Mouse (Mus musculus) monocyte, adult 5-6 weeks (primary cell): ENCODE measurements around the gene Gstm5. TPM values are rescaled to one million over a fixed set of nuclear protein-coding genes. Genes with fewer than 3 reads are reported as not detected.
"Not testable (repeated sequence)": the region's sequence is repeated elsewhere in the genome, so short reads cannot be mapped to it uniquely, and the experiment has no call there.

Experiments
- ATAC-seq: fragments of 153-309, 156-312 bp; replicated peaks from 2 replicates; pipeline ENCODE4 v1.8.0; 2017; ENCODE audit warnings: mild to moderate bottlenecking; ENCODE audit not compliant: low TSS enrichment, insufficient number of reproducible peaks, severe bottlenecking, poor library complexity, low FRiP score
- total RNA-seq: library from RNA; stranded (forward); fragments of 200-1000, 200-491, 200-594 nt; gene quantifications from 3 replicates; pipeline ENCODE4 v1.2.3, GENCODE M21; 2017

The Gstm5 gene
- total RNA-seq: 5.0 to 6.9 TPM in 2 of 3 replicates, not detected in the other

DNA sequence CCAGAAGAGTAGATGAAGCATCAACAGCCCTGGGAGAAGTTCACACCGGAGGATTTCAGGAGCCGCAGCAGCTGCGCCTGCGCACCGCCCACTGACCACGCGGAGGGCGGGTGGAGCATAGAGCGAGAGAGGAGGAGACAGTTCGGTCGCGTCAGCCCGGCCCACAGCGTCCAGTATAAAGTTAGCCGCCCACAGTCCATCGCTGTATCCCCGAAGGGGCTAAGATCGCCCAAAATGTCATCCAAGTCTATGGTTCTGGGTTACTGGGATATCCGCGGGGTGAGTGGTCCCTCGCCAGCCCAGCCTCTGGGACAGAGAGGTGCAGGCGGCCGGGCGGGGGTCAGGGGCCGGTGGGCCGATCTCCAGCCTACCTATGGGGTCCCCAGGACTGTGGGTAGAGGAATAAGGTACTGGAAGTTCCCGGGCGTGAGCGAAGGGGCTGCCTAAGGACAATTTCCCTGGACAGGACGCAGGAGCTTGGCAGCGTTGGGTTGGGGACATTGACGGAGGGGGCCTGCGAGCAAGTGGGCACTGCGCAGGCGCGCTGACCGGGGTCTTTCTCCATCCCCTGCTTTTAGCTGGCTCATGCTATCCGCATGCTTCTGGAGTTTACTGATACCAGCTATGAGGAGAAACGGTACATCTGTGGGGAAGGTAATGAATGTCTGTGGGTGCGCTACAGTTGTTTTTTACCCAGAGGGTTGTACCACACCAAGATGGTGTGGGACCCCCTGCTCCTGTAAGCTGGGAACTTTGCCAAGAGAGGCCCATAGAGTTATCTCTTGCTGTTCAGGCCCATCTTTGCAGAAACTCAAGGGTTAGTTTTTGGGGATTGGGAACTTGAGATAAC, at the start of gene Gstm5:
Gstm5 (plus strand) TSS at position 102 of the 850 bp plus-strand sequence.
- ATAC-seq: peak; percentile 58

DNA sequence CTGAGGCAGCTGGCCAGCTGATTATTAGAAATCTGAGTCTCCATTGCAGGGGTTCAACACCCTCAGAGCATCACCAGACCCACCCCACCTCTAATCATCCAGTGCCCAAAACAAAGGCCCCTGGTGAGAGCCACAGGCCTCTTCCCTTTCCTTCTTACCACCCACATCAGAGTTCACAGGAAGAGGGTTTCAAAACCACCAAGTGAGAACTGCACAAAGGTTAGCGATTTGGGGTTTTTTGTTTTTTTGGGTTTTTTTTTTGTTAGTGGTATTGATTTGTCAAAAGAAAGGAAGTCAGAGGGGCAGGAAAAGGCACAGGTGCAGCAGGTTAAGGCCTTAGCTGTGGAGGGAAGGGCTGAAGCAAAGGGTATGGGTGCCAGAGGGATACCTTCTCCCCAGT, 49.4 kb upstream of the Gstm5 start:
- ATAC-seq: no peak

DNA sequence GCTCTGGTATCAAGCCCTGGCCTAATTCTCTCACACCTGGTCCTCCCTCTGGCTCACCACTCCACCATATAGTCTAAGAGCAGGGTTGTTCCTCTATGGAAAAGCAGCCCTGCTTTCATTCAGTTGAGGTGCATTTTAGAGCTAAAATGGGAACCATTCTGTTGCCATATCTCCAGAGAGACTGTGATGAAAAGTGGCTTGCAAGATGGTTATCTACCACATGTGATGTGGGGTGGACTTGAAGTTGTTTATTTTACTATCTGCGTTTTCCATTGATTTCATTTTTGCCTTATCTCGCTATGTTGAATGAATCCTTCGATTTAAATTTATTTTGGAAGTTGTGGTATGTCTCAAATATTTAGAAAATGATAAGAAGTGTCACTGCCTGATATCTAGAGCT, 48.8 kb upstream of the Gstm5 start:
- no peak for ATAC-seq

DNA sequence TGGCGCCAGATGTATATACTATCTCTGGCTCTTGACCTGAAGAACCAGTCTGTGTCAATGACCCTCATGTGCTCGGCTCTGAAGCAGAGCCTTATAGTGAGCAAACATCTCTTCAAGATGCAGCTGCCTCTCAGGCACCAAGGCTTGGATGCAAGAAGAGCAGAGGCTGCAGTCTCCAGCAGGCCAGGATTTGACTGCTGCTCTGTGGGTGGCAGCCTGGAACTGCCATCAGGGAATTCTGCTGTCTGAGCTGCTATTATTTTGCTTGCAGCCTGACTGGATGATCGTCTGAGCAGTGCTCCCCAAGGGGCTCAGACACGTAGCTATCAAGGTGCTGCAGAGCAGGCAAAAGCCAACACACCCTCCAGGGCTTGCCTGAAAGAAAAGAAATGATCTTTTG, 47.5 kb upstream of the Gstm5 start:
- ATAC-seq: no peak

DNA sequence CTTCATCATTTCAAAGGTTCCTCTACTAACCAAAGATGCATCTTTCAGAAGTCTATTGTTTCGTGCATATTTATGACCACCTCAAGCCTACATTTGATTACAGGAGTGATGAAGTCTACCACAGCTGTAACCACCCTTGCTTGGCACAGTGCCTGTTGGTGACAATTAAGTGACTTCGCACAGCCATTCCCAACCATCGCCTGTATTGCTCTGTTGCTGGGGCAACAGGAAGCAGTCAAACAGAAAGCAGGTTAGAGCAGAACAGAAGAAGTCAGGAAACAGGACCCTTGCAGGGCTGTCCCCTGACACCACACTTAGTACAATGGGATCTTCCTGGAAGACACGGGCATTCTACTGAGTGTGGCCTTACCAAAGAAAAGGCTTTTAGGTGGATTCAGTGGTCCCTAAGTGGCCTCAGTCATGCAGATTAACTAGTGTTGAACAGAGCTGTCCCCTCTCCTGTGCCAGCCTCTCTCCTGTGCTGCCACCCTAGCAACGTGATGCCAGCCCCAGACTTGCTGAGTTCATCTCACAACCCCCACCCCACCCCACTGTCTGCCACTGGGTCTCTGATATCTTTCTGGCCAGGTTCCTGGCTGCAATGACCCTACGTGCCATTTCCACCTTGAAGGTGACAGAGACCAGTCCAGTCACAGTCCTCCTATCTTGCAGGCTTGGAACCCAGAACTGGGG, 46.5 kb upstream of the Gstm5 start:
- ATAC-seq: no peak

DNA sequence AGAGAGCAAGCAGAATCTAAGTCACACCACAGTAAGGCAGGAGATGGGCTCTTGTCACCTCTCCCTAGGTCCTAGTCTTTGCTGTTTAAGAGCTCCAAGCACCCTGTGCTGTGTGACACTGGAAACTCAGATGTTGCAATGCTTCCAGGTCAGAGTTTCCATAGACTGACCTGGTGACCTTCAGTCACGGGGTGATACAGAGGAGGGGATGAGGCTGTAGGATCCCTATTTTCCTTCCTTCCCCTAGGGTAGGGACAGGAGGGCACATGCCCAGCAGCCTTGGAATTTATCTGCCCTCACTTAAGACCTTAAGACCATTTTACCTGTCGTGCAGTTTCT, 46.0 kb upstream of the Gstm5 start:
- no peak for ATAC-seq

DNA sequence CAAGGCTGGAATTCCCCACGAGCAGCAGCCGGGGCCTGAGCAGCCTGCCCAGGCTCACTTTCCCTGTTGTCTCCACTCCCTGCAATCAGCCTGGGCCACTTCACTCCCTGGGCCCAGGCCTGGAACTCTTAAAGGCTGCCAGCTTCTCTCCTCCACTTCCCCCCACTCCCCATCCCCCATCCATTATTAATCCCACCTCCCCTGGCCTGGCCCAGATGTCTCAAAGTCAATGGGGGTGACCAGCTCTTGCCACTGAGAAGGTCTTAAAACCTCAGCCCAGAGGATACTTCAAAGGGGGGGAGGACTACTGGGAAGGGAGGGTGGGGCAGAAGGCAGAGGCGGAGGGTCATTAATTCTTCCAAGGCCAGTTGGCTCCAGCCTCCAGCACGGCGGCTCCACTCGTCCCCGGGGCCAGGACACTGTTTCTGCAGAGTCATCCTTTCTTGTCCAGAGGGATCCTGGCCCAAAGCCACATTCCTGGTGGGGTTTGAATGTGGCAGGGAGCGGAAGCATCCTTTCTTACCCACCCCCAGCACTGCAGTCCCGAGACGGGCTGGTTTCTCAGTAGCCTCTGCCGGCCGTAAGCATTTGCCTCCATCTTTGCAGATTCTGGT, 45.1 kb upstream of the Gstm5 start:
- no peak for ATAC-seq

DNA sequence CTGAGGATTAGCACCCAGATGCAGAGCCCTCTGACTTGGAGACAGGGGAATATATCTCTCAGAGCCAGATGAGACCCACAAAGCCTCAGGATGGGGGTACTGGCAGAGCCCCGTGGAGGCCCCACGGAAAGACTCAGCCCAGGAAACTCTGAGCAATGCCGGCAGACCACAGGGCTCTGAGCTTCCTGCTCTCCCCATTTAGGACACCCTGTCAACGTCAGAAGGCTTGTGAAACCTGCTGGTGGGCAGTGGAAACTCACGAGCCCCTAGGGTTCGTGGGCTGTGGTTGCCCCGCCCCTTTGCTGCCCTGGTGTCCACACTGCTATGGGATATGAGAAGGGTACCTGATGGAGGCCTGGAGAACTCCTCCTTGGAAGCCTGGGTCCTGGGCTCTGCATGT, 42.8 kb upstream of the Gstm5 start:
- peak; percentile 30; the same call in 1 of the 2 replicates for ATAC-seq

DNA sequence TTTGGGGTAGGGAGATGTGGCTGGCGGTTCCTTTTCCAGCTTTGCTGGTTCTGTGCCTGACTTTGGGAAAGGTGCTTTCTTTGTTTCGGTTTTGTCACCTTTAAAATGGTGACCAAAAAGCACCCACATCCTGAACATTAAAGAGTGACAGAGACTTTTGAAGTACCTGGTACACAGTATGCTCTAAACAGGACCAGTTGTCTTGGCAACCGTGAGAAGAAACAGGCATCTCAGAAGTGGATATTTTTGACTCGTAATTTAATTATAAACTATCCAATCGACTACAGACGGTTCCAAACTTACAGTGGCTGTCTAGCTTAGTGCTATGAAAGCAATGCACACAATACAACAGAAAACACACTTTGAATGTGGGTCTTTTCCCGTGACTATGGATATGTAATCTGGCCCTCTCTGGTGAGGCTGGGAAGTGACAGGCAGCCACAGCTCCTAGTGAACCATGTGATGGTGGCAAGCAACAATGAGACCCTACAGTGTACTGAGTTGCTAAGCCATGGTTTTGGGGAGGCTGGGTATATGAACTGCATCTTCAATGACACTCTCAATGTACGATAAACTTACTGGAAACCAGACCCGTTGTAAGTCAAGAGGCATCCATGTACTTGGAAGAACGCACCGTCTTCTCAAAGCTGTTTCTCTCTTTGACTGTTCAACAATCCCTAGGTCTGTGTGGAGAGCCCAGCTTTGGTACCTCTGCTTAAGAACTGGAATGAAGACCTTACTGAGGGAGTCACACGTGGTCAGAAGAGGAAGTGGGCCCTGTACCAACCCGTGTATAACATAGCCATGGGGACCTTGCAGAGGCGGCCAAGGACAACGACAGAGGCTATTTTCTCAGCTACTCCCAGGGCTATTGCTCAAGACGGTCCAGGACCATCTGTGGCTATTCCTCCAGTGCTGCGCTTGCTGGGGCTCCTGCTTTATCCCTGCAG, 42.1 kb upstream of the Gstm5 start:
- no peak for ATAC-seq

DNA sequence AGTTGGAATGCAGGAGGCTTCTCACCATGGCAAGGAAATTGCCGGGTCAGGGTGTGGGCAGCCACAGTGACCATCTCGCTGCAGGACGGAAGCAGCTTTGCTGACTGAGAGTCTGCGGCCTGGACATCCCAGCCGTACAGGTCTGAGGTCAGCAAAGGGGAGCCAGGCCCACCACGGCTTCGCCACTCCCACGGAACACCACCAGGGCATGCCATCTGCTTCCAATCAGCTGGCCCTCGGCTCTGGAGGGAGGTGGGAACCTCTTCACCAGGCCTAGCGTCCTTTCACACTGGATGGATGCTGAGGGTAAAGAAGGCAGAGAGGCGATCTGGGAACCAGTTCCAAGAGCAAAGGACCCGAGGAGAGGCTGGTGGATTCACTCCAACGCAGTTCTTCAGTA, 40.3 kb upstream of the Gstm5 start:
- ATAC-seq: no peak

DNA sequence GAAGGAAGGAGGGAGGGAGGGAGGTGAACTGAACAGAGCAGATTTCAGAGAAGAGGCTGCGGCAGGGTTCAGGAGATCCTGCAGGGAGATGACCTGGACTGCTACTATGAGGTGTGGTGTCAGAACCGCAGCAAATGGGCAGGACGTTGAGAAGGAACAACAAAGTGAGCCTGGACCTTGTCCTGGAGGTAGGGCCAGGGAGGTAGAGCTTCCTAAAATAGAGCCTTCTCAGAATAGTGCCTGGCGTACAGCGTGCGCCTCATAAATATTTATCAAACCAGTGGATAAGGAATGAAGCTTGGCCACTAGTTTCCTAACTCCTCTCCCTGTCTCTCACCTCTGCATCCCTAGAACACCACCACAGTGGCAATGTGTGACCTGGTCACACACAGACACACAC, 38.0 kb upstream of the Gstm5 start:
- no peak for ATAC-seq

DNA sequence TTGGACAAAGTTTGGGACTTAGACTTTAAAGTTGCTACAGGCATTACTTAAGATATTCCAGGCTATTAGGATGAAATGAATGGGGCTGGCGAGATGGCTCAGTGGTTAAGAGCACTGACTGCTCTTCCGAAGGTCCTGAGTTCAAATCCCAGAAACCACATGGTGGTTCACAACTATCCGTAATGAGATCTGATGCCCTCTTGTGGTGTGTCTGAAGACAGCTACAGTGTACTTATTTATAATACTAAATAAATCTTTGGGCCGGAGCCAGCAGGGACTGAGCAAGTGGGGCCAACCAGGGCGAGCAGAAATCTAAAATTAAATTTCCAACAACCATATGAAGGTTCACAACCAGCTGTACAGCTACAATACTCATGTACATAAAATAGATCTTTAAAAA, 34.1 kb upstream of the Gstm5 start:
- ATAC-seq: not testable (repeated sequence)

DNA sequence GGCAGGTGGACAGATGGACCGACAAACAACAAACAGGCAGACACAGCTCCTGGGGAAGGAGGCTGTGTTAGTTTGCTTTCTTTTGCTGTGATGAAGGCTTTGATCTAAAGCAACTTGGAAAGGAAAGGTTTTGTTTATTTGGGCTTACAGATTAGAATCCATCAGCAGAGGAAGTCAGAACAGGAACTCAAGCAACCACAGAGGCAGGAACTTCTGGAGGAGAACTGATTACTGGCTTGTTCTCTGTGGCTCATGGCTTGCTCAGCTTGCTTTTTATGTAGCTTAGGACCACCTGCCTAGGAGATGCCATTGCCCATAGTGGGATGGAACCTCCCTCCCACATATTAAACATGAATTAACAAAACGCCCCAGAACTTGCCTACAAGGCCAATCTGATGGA, 33.1 kb upstream of the Gstm5 start:
- no peak for ATAC-seq

DNA sequence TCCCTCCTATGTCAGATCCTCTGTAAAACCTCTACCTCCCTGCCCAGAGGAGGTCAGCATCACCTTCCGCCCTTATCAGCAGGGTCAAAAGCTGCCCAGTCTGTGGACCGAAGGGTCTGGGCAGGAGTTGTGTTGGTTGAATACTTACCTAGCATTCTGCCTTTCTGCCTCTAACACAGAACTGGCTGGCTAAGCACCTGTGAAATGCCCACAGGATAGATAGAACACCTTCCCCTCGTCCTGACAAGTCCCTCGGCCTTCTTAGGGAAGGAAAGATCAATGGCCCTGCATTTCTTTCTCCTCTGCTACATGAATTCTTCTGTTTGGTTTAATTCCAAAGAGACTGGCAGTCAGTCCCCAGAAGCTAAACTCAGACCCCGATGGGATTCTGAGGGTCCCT, 32.1 kb upstream of the Gstm5 start:
- ATAC-seq: no peak

DNA sequence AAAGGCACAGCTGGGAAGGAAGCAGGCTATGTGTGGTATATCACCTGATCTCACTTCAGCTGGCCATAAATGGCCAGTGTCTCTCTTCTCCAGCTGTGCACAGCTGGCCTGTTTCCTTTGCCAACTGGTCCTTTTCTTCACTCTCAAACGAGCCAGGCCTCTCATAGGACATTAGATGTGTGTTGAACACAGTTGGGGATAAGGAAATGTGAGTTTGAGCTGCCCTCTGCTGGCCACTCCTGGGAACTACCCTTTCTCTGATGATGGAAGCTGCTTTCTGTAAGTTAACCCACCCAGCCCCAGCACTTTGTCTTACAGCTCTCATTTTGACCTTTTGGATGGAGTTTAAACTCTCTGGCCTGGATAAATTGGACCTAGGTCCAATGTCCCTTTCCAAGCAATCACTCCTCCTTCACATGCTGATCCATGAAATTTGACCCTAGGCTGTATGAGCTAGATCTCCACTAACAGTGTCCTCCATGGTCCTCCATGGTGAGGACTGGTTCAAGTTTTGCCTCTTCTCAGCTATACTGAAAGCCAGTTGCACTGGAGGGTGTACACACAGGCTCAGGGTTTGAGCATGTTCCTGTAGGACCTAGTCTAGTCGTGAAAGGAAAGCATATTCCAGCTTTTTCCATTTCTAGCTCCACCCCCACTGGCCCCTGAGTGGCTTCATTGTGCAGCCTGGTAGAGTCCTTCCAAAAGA, 31.6 kb upstream of the Gstm5 start:
- ATAC-seq: peak; percentile 85

DNA sequence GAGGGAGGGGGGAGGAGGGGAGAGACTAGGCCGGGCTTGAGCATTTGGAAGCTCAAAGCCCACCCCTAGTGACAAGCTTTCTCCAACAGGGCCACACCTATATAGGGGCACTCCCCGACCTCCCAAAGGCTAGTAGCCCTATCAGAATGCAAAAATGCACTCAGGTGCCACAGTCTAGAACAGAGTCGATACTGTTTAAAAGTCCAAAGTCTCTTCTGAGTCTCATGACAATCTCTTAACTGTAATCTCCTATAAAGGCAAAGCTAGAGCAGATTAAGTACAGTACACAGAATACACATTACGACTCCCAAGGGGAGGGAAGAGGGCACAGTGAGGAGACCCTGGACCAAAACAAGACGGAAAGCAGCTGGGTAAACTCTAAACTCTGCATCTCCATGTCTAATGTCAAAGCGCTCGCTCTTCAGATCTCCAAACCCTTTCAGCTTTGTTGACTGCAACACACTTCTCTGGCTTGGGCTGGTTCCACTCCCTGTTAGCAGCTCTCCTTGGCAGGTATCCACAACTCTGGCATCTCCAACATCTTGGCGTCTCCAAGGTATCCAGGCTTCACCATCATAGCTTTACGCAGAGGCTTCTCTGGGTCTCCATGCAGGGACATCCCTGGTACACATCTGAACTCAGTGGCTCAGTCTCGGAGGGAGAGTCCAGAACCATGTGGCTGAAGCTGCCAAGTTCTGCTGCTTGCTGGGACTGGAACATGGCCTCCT, 30.1 kb upstream of the Gstm5 start:
- ATAC-seq: no peak

DNA sequence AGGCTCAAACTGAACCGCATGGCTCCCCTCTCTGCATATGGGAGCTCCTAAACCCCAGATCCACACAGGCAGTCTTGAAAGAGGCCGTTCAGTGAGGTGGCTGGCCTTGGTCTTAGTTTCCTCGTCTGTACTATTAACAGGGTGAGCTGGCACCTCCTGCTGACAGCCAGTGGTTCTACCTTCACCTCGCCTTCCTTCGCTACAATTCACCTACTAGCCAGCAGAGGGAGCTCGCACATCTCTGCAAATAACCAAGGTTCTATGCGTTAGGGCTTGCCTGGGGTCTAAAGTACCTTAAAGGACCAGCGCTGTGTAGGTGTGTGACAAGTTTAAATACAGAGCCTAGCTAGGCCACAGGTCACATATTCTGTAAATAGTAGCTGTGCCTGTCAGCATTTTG, 28.5 kb upstream of the Gstm5 start:
- ATAC-seq: peak; percentile 77

DNA sequence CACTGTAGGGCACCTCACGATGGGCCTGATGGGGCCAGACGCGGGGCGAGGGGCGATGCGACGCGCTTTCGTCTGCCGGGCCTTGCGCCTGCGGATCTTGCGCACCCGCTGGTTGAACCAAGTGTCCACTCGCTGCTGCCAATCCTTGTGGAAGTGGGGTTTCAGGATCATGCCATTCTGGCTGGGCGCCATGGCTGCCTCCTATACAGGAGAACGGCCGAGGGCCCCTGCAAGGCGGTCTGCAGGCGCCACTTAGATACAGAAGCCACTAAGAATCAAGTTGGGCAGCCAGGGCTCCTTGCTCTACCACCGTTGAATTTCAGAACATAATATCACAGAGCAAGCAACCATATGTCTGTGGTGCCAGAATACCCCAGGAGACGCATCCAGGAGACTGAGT, 27.2 kb upstream of the Gstm5 start:
- no peak for ATAC-seq
